Mouse (Mus musculus) brain, embryonic 14.5 days (tissue): Measurements from ENCODE around the gene Zc3h15.

ENCODE experiments used
- CTCF ChIP-seq: fragments of 200-500 bp; IDR thresholded peaks from 2 replicates; pipeline ENCODE4 v1.5.1; 2012; ENCODE audit warnings: inconsistent platforms, mild to moderate bottlenecking, moderate library complexity, borderline replicate concordance; ENCODE audit not compliant: insufficient read depth, insufficient read length; ENCODE audit errors: extremely low read depth
- POLR2A ChIP-seq: fragments of 200-500 bp; IDR thresholded peaks from 2 replicates; pipeline ENCODE4 v1.6.1; 2012; ENCODE audit warnings: mild to moderate bottlenecking, inconsistent platforms, borderline replicate concordance; ENCODE audit not compliant: poor library complexity, insufficient read depth, insufficient read length, severe bottlenecking; ENCODE audit errors: extremely low read depth

- no peak for TF ChIP-seq CTCF
- TF ChIP-seq POLR2A: no peak
Measured at GRCm38 (mm10) chr2:83624045-83624444, 20.2 kb upstream of the Zc3h15 start.
